Mouse (Mus musculus) lung, postnatal 0 days (tissue): ENCODE measurements around the gene Piezo1. TPM values are rescaled to one million over a fixed set of nuclear protein-coding genes. Genes with fewer than 3 reads are reported as not detected.

ENCODE experiments used
- ATAC-seq: fragments of 200-750 bp; cut with Nextera tagmentation; 2 replicates; pipeline ENCODE4 v1.8.0; 2017; ENCODE audit warnings: moderate library complexity
- DNase-seq: peaks from one replicate; pipeline ENCODE4 v3.0.0-alpha.2; 2016; ENCODE audit warnings: low spot score
- H3K27ac ChIP-seq: fragments of 300-500 bp; sonication (generic); 2 replicates; pipeline ENCODE4 v1.5.1; 2014; ENCODE audit warnings: antibody characterized with exemption, mild to moderate bottlenecking, low read length, mixed read lengths
- H3K27me3 ChIP-seq: fragments of 300-500 bp; sonication (generic); replicated peaks from 2 replicates; pipeline ENCODE4 v1.6.1; 2014; ENCODE audit warnings: low read length, mixed read lengths; ENCODE audit not compliant: insufficient read depth
- H3K36me3 ChIP-seq: fragments of 300-500 bp; sonication (generic); 2 replicates; pipeline ENCODE4 v1.6.1; 2014; ENCODE audit warnings: low read length, mixed read lengths; ENCODE audit not compliant: insufficient read depth
- H3K4me1 ChIP-seq: fragments of 300-500 bp; sonication (generic); 2 replicates; pipeline ENCODE4 v1.6.1; 2014; ENCODE audit warnings: antibody characterized with exemption, low read depth, low read length, mixed read lengths; ENCODE audit not compliant: insufficient read depth
- H3K4me2 ChIP-seq: fragments of 300-500 bp; sonication (generic); replicated peaks from 2 replicates; pipeline ENCODE4 v1.6.1; 2014; ENCODE audit warnings: low read depth, mild to moderate bottlenecking, low read length, moderate library complexity, mixed read lengths
- H3K4me3 ChIP-seq: fragments of 300-500 bp; sonication (generic); 2 replicates; pipeline ENCODE4 v1.5.1; 2014; ENCODE audit warnings: low read depth, low read length
- H3K9ac ChIP-seq: fragments of 300-500 bp; sonication (generic); replicated peaks from 2 replicates; pipeline ENCODE4 v1.6.1; 2014; ENCODE audit warnings: low read depth, mild to moderate bottlenecking
- H3K9me3 ChIP-seq: fragments of 300-500 bp; sonication (generic); 2 replicates; pipeline ENCODE4 v1.6.1; 2016; ENCODE audit warnings: low read length, mixed read lengths
- CTCF ChIP-seq: IDR thresholded peaks from 2 replicates; pipeline ENCODE4 v1.5.1; 2016; ENCODE audit warnings: antibody characterized with exemption, mild to moderate bottlenecking
- EP300 ChIP-seq: IDR thresholded peaks from 2 replicates; pipeline ENCODE4 v1.6.1; 2016; ENCODE audit warnings: antibody characterized with exemption, mild to moderate bottlenecking, control low read depth
- WGBS: fragments of 180-500 bp; shearing (Covaris S2); extraction: QIAGEN DNeasy Blood & Tissue Kit; methylation state at CpG from one replicate; pipeline ENCODE4 v1.1.7; 2014; 5-methylcytosine and 5-hydroxymethylcytosine counted together
- polyA plus RNA-seq: library from polyadenylated mRNA; unstranded; fragments of >200 nt; fragmentation: Nextera tagmentation; extraction: Ambion mirVana; gene quantifications from 2 replicates; pipeline ENCODE4 v1.2.1, GENCODE M21; 2015

The Piezo1 gene
- polyA plus RNA-seq, 1 experiment from 2014 or later, result 27.3 TPM

- H3K27me3 ChIP-seq, result no peaks in the 10 kb centered on the region
- peaks cover 45% of the 10 kb centered on the region for H3K4me1 ChIP-seq
- DNase-seq, result peak; percentile 6
- H3K9ac ChIP-seq, result no peak overlapping the region
- H3K4me3 ChIP-seq, result no peak overlapping the region
- no peak for TF ChIP-seq CTCF
- no peak for TF ChIP-seq EP300
- H3K36me3 ChIP-seq, result no peaks in the 10 kb centered on the region
- no peak overlapping the region for H3K27ac ChIP-seq
- ATAC-seq, result no peak
- no peaks in the 10 kb centered on the region for H3K9me3 ChIP-seq
- H3K4me2 ChIP-seq, result no peak overlapping the region
- WGBS, result 77% methylated on average over 4 of the region's 4 CpGs
These were observed 22.0 kb downstream of the Piezo1 start for GRCm38 (mm10) chr8:122529159-122529558.

- Histone ChIP-seq H3K27me3 (no peaks in the 10 kb centered on the region), H3K27ac (peak overlapping the region; percentile 90), H3K4me2 (no peak overlapping the region), H3K9ac (no peak overlapping the region), H3K4me3 (no peak overlapping the region), H3K4me1 (peaks cover 57% of the 10 kb centered on the region), H3K36me3 (no peaks in the 10 kb centered on the region), H3K9me3 (no peaks in the 10 kb centered on the region)
- no peak for TF ChIP-seq EP300
- peak; percentile 18; the same call in 1 of the 2 replicates for TF ChIP-seq CTCF
- ATAC-seq, result no peak
- WGBS, result 87% methylated on average over 3 of the region's 3 CpGs
- DNase-seq, result peak; percentile 45
These were observed 23.2 kb downstream of the Piezo1 start for GRCm38 (mm10) chr8:122527937-122528336.

GRCm38 (mm10) chr8:122526526-122527170, 24.5 kb downstream of the Piezo1 start:
- no peak overlapping the region for H3K9ac ChIP-seq
- H3K36me3 ChIP-seq, result no peaks in the 10 kb centered on the region
- ATAC-seq (peak; percentile 82), DNase-seq (peak; percentile 90)
- H3K27ac ChIP-seq, result peak overlapping the region; percentile 90
- peaks cover 53% of the 10 kb centered on the region for H3K4me1 ChIP-seq
- H3K27me3 ChIP-seq, result no peaks in the 10 kb centered on the region
- H3K4me3 ChIP-seq, result no peak overlapping the region
- TF ChIP-seq EP300, result peak; percentile 75; the same call in 1 of the 2 replicates
- no peak for TF ChIP-seq CTCF
- H3K9me3 ChIP-seq, result no peaks in the 10 kb centered on the region
- no peak overlapping the region for H3K4me2 ChIP-seq
- 33% methylated on average over 7 of the region's 7 CpGs for WGBS

- peak; percentile 53 for ATAC-seq
- peak overlapping the region; percentile 90 for H3K27ac ChIP-seq
- no peaks in the 10 kb centered on the region for H3K36me3 ChIP-seq
- no peak overlapping the region for H3K9ac ChIP-seq
- no peak overlapping the region for H3K4me3 ChIP-seq
- TF ChIP-seq CTCF (no peak), EP300 (no peak)
- no peaks in the 10 kb centered on the region for H3K9me3 ChIP-seq
- H3K27me3 ChIP-seq, result no peaks in the 10 kb centered on the region
- WGBS, result 33% methylated on average over 3 of the region's 3 CpGs
- H3K4me1 ChIP-seq, result peaks cover 47% of the 10 kb centered on the region
- DNase-seq, result peak; percentile 64
- no peak overlapping the region for H3K4me2 ChIP-seq
These were observed 25.0 kb downstream of the Piezo1 start for GRCm38 (mm10) chr8:122526084-122526483.

GRCm38 (mm10) chr8:122525004-122525403, 26.1 kb downstream of the Piezo1 start:
- 65% methylated on average over 6 of the region's 6 CpGs for WGBS
- ATAC-seq, result no peak
- DNase-seq, result no peak
- TF ChIP-seq EP300 (peak; percentile 41; the same call in 1 of the 2 replicates), CTCF (no peak)
- no peaks in the 10 kb centered on the region for H3K36me3 ChIP-seq
- H3K9ac ChIP-seq, result no peak overlapping the region
- H3K27me3 ChIP-seq, result no peaks in the 10 kb centered on the region
- peak overlapping the region; percentile 90; the same call in 1 of the 2 replicates for H3K27ac ChIP-seq
- no peak overlapping the region for H3K4me2 ChIP-seq
- peaks cover 46% of the 10 kb centered on the region for H3K4me1 ChIP-seq
- no peak overlapping the region for H3K4me3 ChIP-seq
- no peaks in the 10 kb centered on the region for H3K9me3 ChIP-seq

GRCm38 (mm10) chr8:122524506-122524905, 26.6 kb downstream of the Piezo1 start:
- 51% methylated on average over 6 of the region's 6 CpGs for WGBS

More at GRCm38 (mm10) chr8:122524506-122524905, 26.6 kb downstream of the Piezo1 start:
- H3K4me3 ChIP-seq, result no peak overlapping the region
- peaks cover 50% of the 10 kb centered on the region for H3K4me1 ChIP-seq
- ATAC-seq, result no peak
- H3K27me3 ChIP-seq, result no peaks in the 10 kb centered on the region
- peak; percentile 4 for DNase-seq
- peak overlapping the region; percentile 81; the same call in 1 of the 2 replicates for H3K27ac ChIP-seq
- TF ChIP-seq EP300 (no peak), CTCF (no peak)
- H3K9me3 ChIP-seq, result no peaks in the 10 kb centered on the region
- H3K36me3 ChIP-seq, result no peaks in the 10 kb centered on the region
- H3K9ac ChIP-seq, result no peak overlapping the region
- H3K4me2 ChIP-seq, result no peak overlapping the region
